9 mouse cellular contexts compared by ENCODE assay signal in genomic region chr1:186703256-186703979, GRCm38 (mm10). TPM values are rescaled to one million over a fixed set of nuclear protein-coding genes. Genes with fewer than 3 reads are reported as not detected.
DNase-seq lines count a peak whose midpoint lies in the region; ATAC-seq and TF ChIP-seq lines count a peak whose summit lies in the region.
"Had no signal": no experiment of that assay in that cellular context is flagged by ENCODE, and none has a peak within 500 bp of the region (broad histone marks: within the 10 kb centered on the region; RNA-seq: fewer than 3 reads in every experiment).

No protein-coding gene starts in this region.

- H3K4me1 ChIP-seq in forebrain, embryonic 16.5 days (replicated peaks; ENCODE audit: control insufficient read depth, insufficient read depth, low read length) = peaks cover 30% of the 10 kb centered on the region
- peaks cover 18% of the 10 kb centered on the region for H3K4me1 ChIP-seq in limb, embryonic 12.5 days (replicated peaks)
- H3K4me1 ChIP-seq in neural tube, embryonic 12.5 days = peaks cover 24% of the 10 kb centered on the region

- H3K36me3 ChIP-seq in forebrain, embryonic 16.5 days (ENCODE audit: control insufficient read depth, insufficient read depth) = no peaks in the 10 kb centered on the region
- peaks cover 21% of the 10 kb centered on the region for H3K36me3 ChIP-seq in limb, embryonic 12.5 days
- no peaks in the 10 kb centered on the region for H3K36me3 ChIP-seq in neural tube, embryonic 12.5 days

- WGBS in forebrain, embryonic 16.5 days = under 1% methylated on average over 15 of the region's 15 CpGs
- WGBS in limb, embryonic 12.5 days = under 1% methylated on average over 15 of the region's 15 CpGs
- WGBS in neural tube, embryonic 12.5 days = 0% methylated on average over 15 of the region's 15 CpGs

- no peak for TF ChIP-seq CTCF in layer of hippocampus, adult 2 months (conservative IDR thresholded peaks at IDR 0.05)

- H3K9ac ChIP-seq in forebrain, embryonic 16.5 days (replicated peaks; ENCODE audit: low read depth, low read length) = peak overlapping the region; percentile 56
- peak overlapping the region; percentile 93 for H3K9ac ChIP-seq in limb, embryonic 12.5 days (replicated peaks)
- peak overlapping the region; percentile 71 for H3K9ac ChIP-seq in neural tube, embryonic 12.5 days

- peak overlapping the region; percentile 69 for H3K4me3 ChIP-seq in layer of hippocampus, adult 2 months
- peak overlapping the region; percentile 78 for H3K4me3 ChIP-seq in forebrain, embryonic 16.5 days (replicated peaks; ENCODE audit: low read length)
- H3K4me3 ChIP-seq in limb, embryonic 12.5 days (replicated peaks) = peak overlapping the region; percentile 70
- H3K4me3 ChIP-seq in neural tube, embryonic 12.5 days = peak overlapping the region; percentile 45

- 0 out of 2 replicates have a peak, but pooled peaks cover 2% of the 10 kb centered on the region for H3K27me3 ChIP-seq in forebrain, embryonic 16.5 days (replicated peaks; ENCODE audit: control insufficient read depth, insufficient read depth, low read length)
- no peaks in the 10 kb centered on the region for H3K27me3 ChIP-seq in limb, embryonic 12.5 days
- H3K27me3 ChIP-seq in neural tube, embryonic 12.5 days (replicated peaks) = no peaks in the 10 kb centered on the region; the same call in 1 of the 2 replicates
- H3K27me3 ChIP-seq: Patski had no signal

- ATAC-seq in forebrain, embryonic 16.5 days = no peak
- no peak for ATAC-seq in limb, embryonic 12.5 days (ENCODE audit: insufficient number of reproducible peaks, insufficient read depth, low FRiP score, low TSS enrichment, low read depth)
- ATAC-seq in neural tube, embryonic 12.5 days (ENCODE audit: low FRiP score, low read depth) = no peak
- ATAC-seq: Patski had no signal

- peak overlapping the region; percentile 96 for H3K4me2 ChIP-seq in forebrain, embryonic 16.5 days (ENCODE audit: low read length)
- peak overlapping the region; percentile 75 for H3K4me2 ChIP-seq in limb, embryonic 12.5 days
- peak overlapping the region; percentile 81 for H3K4me2 ChIP-seq in neural tube, embryonic 12.5 days (replicated peaks)

- DNase-seq in layer of hippocampus, adult 2 months (ENCODE audit: low spot score in 2 of 2) = no peak
- DNase-seq in layer of hippocampus, adult 18-20 months (ENCODE audit: low spot score in 2 of 2) = no peak
- no peak for DNase-seq in right cerebral cortex, postnatal 14 days
- no peak for DNase-seq in right cerebral cortex, postnatal 25 days
- no peak for DNase-seq in ovary, postnatal 36 days (ENCODE audit: low spot score)

- peak overlapping the region; percentile 97 for H3K27ac ChIP-seq in layer of hippocampus, adult 2 months
- no peak overlapping the region for H3K27ac ChIP-seq in forebrain, embryonic 16.5 days (ENCODE audit: low read length)
- H3K27ac ChIP-seq in limb, embryonic 12.5 days = peak overlapping the region; percentile 94
- H3K27ac ChIP-seq in neural tube, embryonic 12.5 days = no peak overlapping the region

- no peaks in the 10 kb centered on the region for H3K9me3 ChIP-seq in forebrain, embryonic 16.5 days (ENCODE audit: control insufficient read depth, low read length)
- H3K9me3 ChIP-seq in limb, embryonic 12.5 days = no peaks in the 10 kb centered on the region
- no peaks in the 10 kb centered on the region for H3K9me3 ChIP-seq in neural tube, embryonic 12.5 days

RNA-seq across cellular contexts. Expression of gene Tgfb2, which starts 2.4 kb away (rescaled TPM):
- 10 to 100 TPM; 27.0 to 35.4 TPM for total RNA-seq in layer of hippocampus, adult 2 months (2021)
- 10 to 100 TPM; 25.9 to 26.9 TPM for total RNA-seq in layer of hippocampus, adult 18-20 months (2021)
- polyA plus RNA-seq in forebrain, embryonic 16.5 days (2015; fragmentation: Nextera tagmentation; extraction: Ambion mirVana) = 21.4 and 22.0 TPM in 2 replicates
- 81.9 and 83.7 TPM in 2 replicates for polyA plus RNA-seq in limb, embryonic 12.5 days (2016; fragmentation: Nextera tagmentation; extraction: Ambion mirVana)
- 27.6 and 32.4 TPM in 2 replicates for polyA plus RNA-seq in neural tube, embryonic 12.5 days (2016; fragmentation: Nextera tagmentation; extraction: Ambion mirVana)

RNA-seq across cellular contexts. Expression of gene Rrp15, which starts 45.7 kb away (rescaled TPM):
- 10 to 100 TPM; 14.6 to 15.2 TPM for total RNA-seq in layer of hippocampus, adult 2 months (2021)
- total RNA-seq in layer of hippocampus, adult 18-20 months (2021) = 10 to 100 TPM; 15.1 to 16.2 TPM
- 37.1 and 39.6 TPM in 2 replicates for polyA plus RNA-seq in forebrain, embryonic 16.5 days (2015; fragmentation: Nextera tagmentation; extraction: Ambion mirVana)
- 77.2 and 77.8 TPM in 2 replicates for polyA plus RNA-seq in limb, embryonic 12.5 days (2016; fragmentation: Nextera tagmentation; extraction: Ambion mirVana)
- polyA plus RNA-seq in neural tube, embryonic 12.5 days (2016; fragmentation: Nextera tagmentation; extraction: Ambion mirVana) = 41.7 and 49.1 TPM in 2 replicates

Comparison
In these comparisons a context has a peak if more than half of its experiments do, and no peak if none do; other contexts are left out.
1. H3K27ac ChIP-seq: peak in layer of hippocampus, adult 2 months (single experiment) and limb, embryonic 12.5 days (single experiment); none in forebrain, embryonic 16.5 days (single experiment) and neural tube, embryonic 12.5 days (single experiment).
2. Peak in every context shown above with its lines, with median percentiles within 50 percentile points of each other: H3K4me3 ChIP-seq, H3K4me2 ChIP-seq and H3K9ac ChIP-seq.